Mouse (Mus musculus) limb, embryonic 11.5 days (tissue): ENCODE data around the gene Slfn5. TPM values are rescaled to one million over a fixed set of nuclear protein-coding genes. Genes with fewer than 3 reads are reported as not detected.
"Not testable (repeated sequence)": the region's sequence is repeated elsewhere in the genome, so short reads cannot be mapped to it uniquely, and the experiment has no call there.

Experiments
- ATAC-seq: fragments of 200-750 bp; cut with Nextera tagmentation; 2 replicates; pipeline ENCODE4 v1.8.0; 2017; ENCODE audit warnings: low read depth; ENCODE audit not compliant: insufficient number of reproducible peaks, low FRiP score, low TSS enrichment
- DNase-seq: peaks from one replicate; pipeline ENCODE4 v3.0.0-alpha.2; 2015; ENCODE audit warnings: low spot score
- H3K27ac ChIP-seq: fragments of 300-500 bp; sonication (generic); replicated peaks from 2 replicates; pipeline ENCODE4 v1.5.1; 2014; ENCODE audit warnings: low read depth, mild to moderate bottlenecking, low read length
- H3K27me3 ChIP-seq: fragments of 300-500 bp; sonication (generic); 2 replicates; pipeline ENCODE4 v1.6.1; 2014; ENCODE audit warnings: mild to moderate bottlenecking, low read length, mixed read lengths; ENCODE audit not compliant: control insufficient read depth, insufficient read depth
- H3K36me3 ChIP-seq: fragments of 300-500 bp; sonication (generic); 2 replicates; pipeline ENCODE4 v1.6.1; 2014; ENCODE audit warnings: mild to moderate bottlenecking, low read length, moderate library complexity, mixed read lengths; ENCODE audit not compliant: control insufficient read depth, insufficient read depth
- H3K4me1 ChIP-seq: fragments of 300-500 bp; sonication (generic); 2 replicates; pipeline ENCODE4 v1.6.1; 2014; ENCODE audit warnings: low read length, mixed read lengths; ENCODE audit not compliant: control insufficient read depth, insufficient read depth
- H3K4me2 ChIP-seq: fragments of 300-500 bp; sonication (generic); 2 replicates; pipeline ENCODE4 v1.6.1; 2014; ENCODE audit warnings: low read depth, mild to moderate bottlenecking, moderate library complexity; ENCODE audit not compliant: severe bottlenecking
- H3K4me3 ChIP-seq: fragments of 300-500 bp; sonication (generic); 2 replicates; pipeline ENCODE4 v1.5.1; 2014; ENCODE audit warnings: low read depth, low read length
- H3K9ac ChIP-seq: fragments of 300-500 bp; sonication (generic); 2 replicates; pipeline ENCODE4 v1.6.1; 2014; ENCODE audit warnings: mild to moderate bottlenecking, low read length
- H3K9me3 ChIP-seq: fragments of 300-500 bp; sonication (generic); 2 replicates; pipeline ENCODE4 v1.6.1; 2016; ENCODE audit warnings: low read length; ENCODE audit not compliant: control insufficient read depth
- WGBS: fragments of 180-500 bp; shearing (Covaris S2); extraction: QIAGEN DNeasy Blood & Tissue Kit; methylation state at CpG from one replicate; pipeline ENCODE4 v1.1.7; 2014; 5-methylcytosine and 5-hydroxymethylcytosine counted together
- polyA plus RNA-seq: library from polyadenylated mRNA; unstranded; fragments of >200 nt; fragmentation: Nextera tagmentation; extraction: Ambion mirVana; gene quantifications from 2 replicates; pipeline ENCODE4 v1.2.1, GENCODE M21; 2014

Gene Slfn5
- polyA plus RNA-seq, 1 experiment from 2014 or later: 0.55 TPM

GRCm38 (mm10) chr11:82973916-82974315, 22.8 kb downstream of the Slfn5 start:
- Histone ChIP-seq H3K36me3 (no peaks in the 10 kb centered on the region), H3K4me1 (no peaks in the 10 kb centered on the region), H3K27ac (no peak overlapping the region), H3K9ac (no peak overlapping the region), H3K9me3 (no peaks in the 10 kb centered on the region), H3K4me2 (no peak overlapping the region), H3K4me3 (no peak overlapping the region), H3K27me3 (no peaks in the 10 kb centered on the region)
- ATAC-seq: no peak
- DNase-seq: no peak
- WGBS: 26% methylated on average over 5 of the region's 5 CpGs

GRCm38 (mm10) chr11:82982409-82982808, 31.3 kb downstream of the Slfn5 start:
- not testable (repeated sequence) for H3K36me3 ChIP-seq
- WGBS: 92% methylated on average over 2 of the region's 2 CpGs

GRCm38 (mm10) chr11:82983193-82983592, 32.0 kb downstream of the Slfn5 start:
- Histone ChIP-seq H3K27me3 (no peaks in the 10 kb centered on the region), H3K9ac (no peak overlapping the region), H3K27ac (no peak overlapping the region), H3K4me2 (no peak overlapping the region), H3K4me1 (no peaks in the 10 kb centered on the region), H3K9me3 (no peaks in the 10 kb centered on the region), H3K4me3 (no peak overlapping the region), H3K36me3 (no peaks in the 10 kb centered on the region; the same call in 1 of the 2 replicates)
- ATAC-seq (no peak), DNase-seq (no peak)
- 86% methylated on average over 17 of the region's 17 CpGs for WGBS

More at GRCm38 (mm10) chr11:82982409-82982808, 31.3 kb downstream of the Slfn5 start:
- not testable (repeated sequence) for H3K27ac ChIP-seq, ATAC-seq, H3K4me2 ChIP-seq, H3K9me3 ChIP-seq, H3K4me3 ChIP-seq, H3K4me1 ChIP-seq, DNase-seq, H3K27me3 ChIP-seq, H3K9ac ChIP-seq

GRCm38 (mm10) chr11:82987621-82988020, 36.5 kb downstream of the Slfn5 start:
- 0 out of 2 replicates have a peak, but pooled peaks cover 3% of the 10 kb centered on the region for H3K4me1 ChIP-seq

GRCm38 (mm10) chr11:82989357-82989756, 38.2 kb downstream of the Slfn5 start:
- Histone ChIP-seq H3K9ac (no peak overlapping the region), H3K27ac (no peak overlapping the region), H3K4me3 (no peak overlapping the region), H3K9me3 (no peaks in the 10 kb centered on the region), H3K36me3 (no peaks in the 10 kb centered on the region; the same call in 1 of the 2 replicates), H3K27me3 (no peaks in the 10 kb centered on the region), H3K4me2 (peak overlapping the region; percentile 25; the same call in 1 of the 2 replicates), H3K4me1 (0 out of 2 replicates have a peak, but pooled peaks cover 3% of the 10 kb centered on the region)
- peak; percentile 35 for DNase-seq
- no peak for ATAC-seq
- 25% methylated on average over 12 of the region's 12 CpGs for WGBS

More at GRCm38 (mm10) chr11:82987621-82988020, 36.5 kb downstream of the Slfn5 start:
- WGBS: 88% methylated on average over 6 of the region's 6 CpGs
- no peak for ATAC-seq
- no peaks in the 10 kb centered on the region for H3K9me3 ChIP-seq
- no peak overlapping the region for H3K4me3 ChIP-seq
- H3K9ac ChIP-seq: no peak overlapping the region
- H3K27me3 ChIP-seq: no peaks in the 10 kb centered on the region
- H3K36me3 ChIP-seq: no peaks in the 10 kb centered on the region; the same call in 1 of the 2 replicates
- no peak for DNase-seq
- H3K4me2 ChIP-seq: no peak overlapping the region
- H3K27ac ChIP-seq: no peak overlapping the region

GRCm38 (mm10) chr11:82990612-82991385, 39.6 kb downstream of the Slfn5 start:
- not testable (repeated sequence) for ATAC-seq
- DNase-seq: peak; percentile 77

GRCm38 (mm10) chr11:82991469-82992166, 40.5 kb downstream of the Slfn5 start, which contains the start of gene Slfn9:
Gene Slfn9 (minus strand): TSS chr11:82991830.
- Histone ChIP-seq H3K36me3 (no peaks in the 10 kb centered on the region), H3K27ac (no peak within 1 kb of the TSS)
- WGBS: 6% methylated on average over 14 of the region's 14 CpGs

More at GRCm38 (mm10) chr11:82990612-82991385, 39.6 kb downstream of the Slfn5 start:
- peak overlapping the region; percentile 28 for H3K4me3 ChIP-seq
- WGBS: 13% methylated on average over 19 of the region's 19 CpGs
- H3K9ac ChIP-seq: peak overlapping the region; percentile 52; the same call in 1 of the 2 replicates
- H3K4me2 ChIP-seq: peak overlapping the region; percentile 44
- H3K27ac ChIP-seq, H3K36me3 ChIP-seq, H3K9me3 ChIP-seq, H3K4me1 ChIP-seq, H3K27me3 ChIP-seq: not testable (repeated sequence)

GRCm38 (mm10) chr11:83013356-83013755, 62.2 kb downstream of the Slfn5 start:
- H3K4me1 ChIP-seq: no peaks in the 10 kb centered on the region
- no peak for DNase-seq
- H3K27ac ChIP-seq: no peak overlapping the region
- H3K4me3 ChIP-seq: no peak overlapping the region
- 85% methylated on average over 1 of the region's 1 CpGs for WGBS
- H3K9ac ChIP-seq: no peak overlapping the region
- H3K36me3 ChIP-seq: no peaks in the 10 kb centered on the region
- H3K9me3 ChIP-seq: no peaks in the 10 kb centered on the region
- no peaks in the 10 kb centered on the region for H3K27me3 ChIP-seq
- no peak overlapping the region for H3K4me2 ChIP-seq
- no peak for ATAC-seq

More at GRCm38 (mm10) chr11:82991469-82992166, 40.5 kb downstream of the Slfn5 start, which contains the start of gene Slfn9:
- DNase-seq (peak; percentile 57), ATAC-seq (no peak)
- Histone ChIP-seq H3K4me3 (peak within 1 kb of the TSS; percentile 28), H3K9me3 (no peaks in the 10 kb centered on the region), H3K27me3 (no peaks in the 10 kb centered on the region), H3K4me2 (peak within 1 kb of the TSS; percentile 44), H3K4me1 (0 out of 2 replicates have a peak, but pooled peaks cover 3% of the 10 kb centered on the region), H3K9ac (peak within 1 kb of the TSS; percentile 53; the same call in 1 of the 2 replicates)
